Mouse (Mus musculus) gastrocnemius, adult 18-20 months (tissue): ENCODE results near the gene Cxcl13. TPM values are rescaled to one million over a fixed set of nuclear protein-coding genes. Genes with fewer than 3 reads are reported as not detected.
"Not testable (repeated sequence)": the region's sequence is repeated elsewhere in the genome, so short reads cannot be mapped to it uniquely, and the experiment has no call there.

Source experiments
- DNase-seq: peaks from one replicate; pipeline ENCODE4 v3.0.0; 2021; ENCODE audit warnings: low spot score
- long read RNA-seq, 2 experiments: library from polyadenylated mRNA; stranded (forward); transcript quantifications; one replicate each; pipeline ENCODE4 v2.0.0; 2021
- total RNA-seq, 2 experiments: library from RNA; stranded (reverse); gene quantifications; 2 replicates each; pipeline ENCODE4 v1.2.3; 2021

Cxcl13 gene
- 1 to 10 TPM in 1 of 2 experiments, under 1 TPM in 1; 0.80 to 1.6 TPM for total RNA-seq
- long read RNA-seq, experiment 1, partial matches to known transcripts = 0 of 2 reads
- long read RNA-seq, experiment 1, other reads (novel, unspliced or antisense) = 0 of 2 reads
- long read RNA-seq, experiment 2 = 0 reads

GRCm38 (mm10) chr5:95956651-95957050, at the start of gene Cxcl13:
TSS of gene Cxcl13 (plus strand) at chr5:95956951.
- no peak for DNase-seq

- no peak for DNase-seq
Measured at GRCm38 (mm10) chr5:95911006-95911405, 45.7 kb upstream of the Cxcl13 start.

- peak; percentile 9 for DNase-seq
Measured at GRCm38 (mm10) chr5:95918491-95918890, 38.3 kb upstream of the Cxcl13 start.

GRCm38 (mm10) chr5:95924023-95924422, 32.7 kb upstream of the Cxcl13 start:
- no peak for DNase-seq

DNA sequence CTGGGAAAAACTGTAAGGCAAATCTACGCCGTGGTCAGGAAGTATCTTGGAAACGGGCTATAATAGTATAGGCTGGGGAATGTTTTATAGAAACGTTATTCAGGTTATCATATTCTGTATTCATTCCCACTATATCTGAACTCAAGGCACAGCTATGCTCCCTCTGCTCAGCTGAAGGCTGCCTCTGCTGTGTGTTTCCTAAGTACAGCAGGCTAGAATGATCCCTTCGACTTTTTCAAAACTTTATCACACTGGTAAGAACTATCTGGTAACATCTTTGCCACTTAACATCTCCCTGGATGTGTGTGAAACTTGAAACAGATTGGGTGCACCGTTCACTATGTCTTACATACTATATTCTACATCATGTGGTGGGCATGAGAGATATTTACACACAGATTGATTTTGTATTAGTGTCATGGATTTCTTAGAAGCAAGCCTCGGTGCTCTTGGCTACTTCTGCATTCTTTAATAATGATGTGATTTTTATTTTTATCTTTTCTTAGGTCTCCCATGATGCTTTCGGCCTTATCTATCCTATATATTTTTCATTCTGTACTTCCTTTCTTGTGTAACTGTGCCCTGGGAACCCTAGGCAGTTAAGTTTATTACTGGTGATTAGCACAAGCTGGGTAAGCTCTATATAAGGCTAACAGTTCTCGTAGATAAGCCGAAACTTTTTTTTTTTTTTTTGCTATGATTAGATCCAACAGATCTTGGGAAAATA, 31.4 kb upstream of the Cxcl13 start:
- DNase-seq = no peak

- no peak for DNase-seq
Measured at GRCm38 (mm10) chr5:95925931-95926263, 30.9 kb upstream of the Cxcl13 start.

DNA sequence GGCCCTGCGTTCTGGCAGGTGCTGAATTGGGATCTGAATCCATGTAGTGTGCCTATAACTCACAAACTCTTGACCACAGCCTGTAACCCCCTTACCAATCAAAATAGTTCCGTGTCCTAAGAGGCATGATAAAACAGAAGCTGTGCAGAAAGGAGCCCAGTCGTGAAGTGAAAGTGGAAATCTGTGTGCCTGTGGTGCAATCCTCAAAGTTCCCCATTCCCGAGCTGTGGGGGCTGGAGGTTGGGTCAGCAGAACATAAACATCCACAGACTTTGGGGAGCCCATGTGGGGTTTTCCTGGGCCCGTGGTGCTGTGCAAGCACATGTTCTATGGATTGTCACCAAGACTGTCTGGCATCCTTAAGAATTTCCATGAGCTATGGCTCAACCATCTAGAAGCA, 21.7 kb upstream of the Cxcl13 start:
- DNase-seq = no peak

DNA sequence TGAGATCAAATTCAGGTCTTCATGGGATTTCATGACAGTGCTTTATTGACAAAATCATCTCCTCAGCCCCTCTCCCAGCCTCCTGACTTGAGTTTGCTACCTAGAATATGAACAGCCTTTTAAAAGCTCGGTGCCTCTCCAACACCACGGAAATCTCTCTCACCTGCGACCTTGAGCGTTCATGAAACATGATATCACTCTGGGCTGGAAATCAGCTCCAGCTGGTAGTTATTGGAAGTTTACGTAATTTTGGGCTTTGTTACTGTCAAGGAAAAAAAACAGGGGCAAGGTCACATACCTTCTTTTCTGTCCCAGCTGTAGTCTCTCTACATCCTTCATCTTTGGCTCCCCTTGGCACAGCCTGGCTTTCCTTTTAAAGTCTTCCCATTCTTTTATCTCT, 20.7 kb upstream of the Cxcl13 start:
- no peak for DNase-seq

DNA sequence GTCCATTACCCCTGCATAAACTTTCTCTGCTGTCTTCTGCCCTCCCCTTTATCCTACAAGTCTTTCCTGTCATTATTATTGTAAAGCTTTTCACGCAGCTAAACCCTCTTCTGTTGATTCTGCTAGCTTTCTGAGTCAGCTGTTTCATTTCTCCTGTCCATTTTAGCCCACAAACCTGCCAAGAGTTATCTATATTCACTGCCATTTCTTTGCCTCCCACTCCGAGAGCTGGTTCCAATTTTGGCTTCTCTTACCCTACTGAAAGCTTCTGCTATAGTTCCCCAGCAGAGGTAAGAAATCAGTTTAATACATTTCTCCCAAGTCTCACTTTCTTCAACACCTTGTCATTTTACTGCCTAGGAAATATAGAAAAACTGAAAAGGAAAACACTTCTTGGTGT, 19.6 kb upstream of the Cxcl13 start:
- DNase-seq = no peak

- no peak for DNase-seq
Measured at GRCm38 (mm10) chr5:95938044-95938625, 18.6 kb upstream of the Cxcl13 start.

- no peak for DNase-seq
Measured at GRCm38 (mm10) chr5:95940682-95941221, 16.0 kb upstream of the Cxcl13 start.

- no peak for DNase-seq
Measured at GRCm38 (mm10) chr5:95941562-95941961, 15.2 kb upstream of the Cxcl13 start.

- peak; percentile 16 for DNase-seq
Measured at GRCm38 (mm10) chr5:95945120-95945519, 11.6 kb upstream of the Cxcl13 start.

DNA sequence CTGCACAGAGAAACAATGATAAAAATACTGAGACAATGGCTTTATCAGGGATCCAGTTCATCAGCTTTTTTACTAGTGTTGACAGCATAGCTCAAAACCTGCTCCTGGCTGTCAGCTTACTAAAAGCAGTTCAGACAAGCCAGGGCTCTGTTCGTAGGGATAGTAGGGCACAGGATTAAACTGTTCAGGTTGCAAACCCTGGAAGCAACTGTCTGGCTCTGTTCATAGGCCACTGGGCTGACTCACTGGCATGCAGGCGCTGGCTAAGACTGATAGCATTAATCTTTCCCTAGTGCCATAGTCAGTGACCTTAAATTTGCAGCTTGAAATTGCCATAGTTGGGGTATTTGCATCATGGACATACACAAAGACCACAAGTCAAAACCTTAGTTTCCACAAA, 10.4 kb upstream of the Cxcl13 start:
- DNase-seq = no peak

DNA sequence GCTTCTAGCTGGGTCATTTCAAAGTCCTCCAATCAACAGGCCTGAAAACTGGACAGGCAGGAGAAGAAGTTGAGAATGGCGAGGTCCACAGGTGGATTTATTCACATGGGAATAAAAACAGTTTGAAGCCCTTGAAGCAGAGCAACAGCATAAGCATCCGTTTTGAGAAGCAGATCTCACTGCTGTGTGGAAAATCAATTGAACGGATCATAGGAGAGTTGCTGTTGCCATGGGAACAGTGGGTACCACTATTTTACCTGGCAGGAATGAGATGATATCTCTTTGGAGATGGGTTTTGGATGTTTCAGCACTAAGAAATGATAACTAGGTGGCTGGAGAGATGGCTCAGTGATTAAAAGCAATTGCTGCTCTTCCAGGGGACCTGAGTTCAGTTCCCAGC, 8.1 kb upstream of the Cxcl13 start:
- no peak for DNase-seq

DNA sequence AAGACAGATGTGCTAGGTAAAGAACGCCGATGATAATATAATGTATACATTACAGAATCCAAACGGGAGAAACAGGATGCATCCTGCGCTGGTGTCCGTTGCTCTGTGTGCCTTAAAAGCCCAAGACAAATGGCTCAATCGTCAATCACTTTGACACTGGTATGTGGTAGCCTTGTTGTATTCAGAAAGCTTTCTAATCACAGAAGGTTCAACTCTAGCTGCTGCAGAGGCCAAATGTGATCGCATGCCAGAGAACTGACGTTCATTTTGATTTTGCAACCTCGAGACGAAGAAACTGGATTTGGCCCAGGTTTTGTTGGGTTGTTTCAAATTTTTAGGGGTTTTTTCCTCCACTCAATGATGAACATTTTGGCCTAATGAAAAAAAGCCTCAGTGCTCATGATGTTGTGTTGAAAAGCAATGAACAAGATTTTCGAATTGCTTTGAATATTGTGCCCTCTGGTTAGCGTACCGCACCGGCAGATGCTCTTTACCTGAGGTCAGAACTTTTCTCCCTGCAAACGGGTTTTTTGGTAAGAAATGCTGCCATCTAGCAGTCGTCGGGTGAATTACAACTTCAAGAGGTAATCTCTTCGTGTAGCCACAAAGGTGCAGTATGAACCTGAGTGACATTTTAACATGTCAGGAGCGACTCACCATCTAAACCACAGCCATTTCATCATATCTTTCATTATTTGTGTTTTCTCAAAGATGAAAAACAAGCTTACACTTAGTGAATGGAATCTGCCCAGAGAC, 6.6 kb upstream of the Cxcl13 start:
- DNase-seq = peak; percentile 74

- DNase-seq = no peak
Measured at GRCm38 (mm10) chr5:95964940-95965339, 8.2 kb downstream of the Cxcl13 start.

DNA sequence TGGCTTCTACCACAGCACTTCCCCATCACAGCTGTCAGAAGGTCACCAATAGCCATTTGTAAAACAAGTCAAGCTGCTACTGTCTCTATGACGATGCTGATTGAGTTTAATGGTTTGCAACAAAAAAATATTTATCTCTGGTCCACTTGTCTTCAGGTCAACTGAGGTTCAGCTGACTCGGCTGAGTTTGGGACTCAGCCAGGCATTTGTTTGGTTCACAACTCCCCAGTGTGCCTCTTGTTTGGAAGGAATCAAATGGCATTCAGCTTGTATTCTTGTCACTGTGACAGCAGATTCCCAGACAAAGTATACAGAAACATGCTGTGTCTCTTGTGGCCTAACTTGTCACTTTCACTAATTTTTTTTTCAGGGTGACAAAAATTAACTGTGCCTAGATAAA, 9.9 kb downstream of the Cxcl13 start:
- peak; percentile 23 for DNase-seq

GRCm38 (mm10) chr5:95970845-95971244, 14.1 kb downstream of the Cxcl13 start:
- DNase-seq = peak; percentile 65

DNA sequence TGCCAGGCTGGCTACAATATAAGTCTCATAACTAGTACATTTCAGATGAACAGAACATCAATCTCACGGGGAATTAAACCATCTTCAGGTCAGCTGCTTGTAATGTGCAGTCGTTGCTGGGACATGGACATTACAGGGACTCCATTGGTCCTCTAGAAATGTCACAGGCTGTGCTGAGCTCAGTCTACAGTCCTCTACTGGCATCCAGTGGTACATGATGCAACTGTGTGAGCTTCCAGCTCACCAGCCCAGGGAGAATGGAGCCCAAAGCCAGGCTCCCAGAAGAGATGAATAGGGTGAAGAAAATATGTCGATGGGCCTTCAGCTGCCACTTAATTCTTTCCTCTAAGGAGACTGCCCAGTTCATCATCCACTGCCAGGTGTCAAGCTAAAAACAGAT, 15.5 kb downstream of the Cxcl13 start:
- DNase-seq = no peak

DNA sequence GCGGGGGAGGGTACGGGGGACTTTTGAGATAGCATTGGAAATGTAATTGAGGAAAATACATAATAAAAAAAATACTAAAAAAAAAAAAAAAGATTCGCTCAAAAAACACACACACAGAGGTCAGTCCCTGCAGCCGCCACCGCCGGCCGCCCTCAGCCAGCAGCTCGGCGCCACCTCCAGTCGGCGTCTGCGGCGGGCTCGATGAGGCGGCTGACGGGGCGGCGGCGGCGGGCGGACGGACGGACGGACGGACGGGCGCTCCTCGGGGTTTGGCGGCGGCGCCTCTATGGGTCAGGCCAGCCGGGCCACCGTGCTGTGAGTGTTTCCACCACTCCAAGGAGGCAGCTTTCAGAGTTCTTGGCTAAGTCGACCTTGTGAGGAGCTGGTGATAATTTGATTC, 17.1 kb downstream of the Cxcl13 start:
- DNase-seq = not testable (repeated sequence)

- no peak for DNase-seq
Measured at GRCm38 (mm10) chr5:95976299-95976698, 19.5 kb downstream of the Cxcl13 start.
